Mouse (Mus musculus) retina, embryonic 14.5 days (tissue): ENCODE measurements at regions not wholly inside any gene's neighbourhood (a gene's known extent, or its start where the extent isn't known, plus 50 kb on each side); places are given as distances from the start of the nearest gene placed in this dataset.

Experiments
- DNase-seq: peaks from one replicate; pipeline ENCODE4 v3.0.0-alpha.2; 2015; ENCODE audit warnings: low spot score

GRCm38 (mm10) chr8:53338006-53338405, 173.5 kb upstream of the Aga start:
- DNase-seq, result no peak

GRCm38 (mm10) chr8:53368640-53369039, 142.9 kb upstream of the Aga start:
- DNase-seq, result no peak

- DNase-seq, result no peak
These were observed 138.1 kb upstream of the Aga start for GRCm38 (mm10) chr8:53373401-53373800.

DNA sequence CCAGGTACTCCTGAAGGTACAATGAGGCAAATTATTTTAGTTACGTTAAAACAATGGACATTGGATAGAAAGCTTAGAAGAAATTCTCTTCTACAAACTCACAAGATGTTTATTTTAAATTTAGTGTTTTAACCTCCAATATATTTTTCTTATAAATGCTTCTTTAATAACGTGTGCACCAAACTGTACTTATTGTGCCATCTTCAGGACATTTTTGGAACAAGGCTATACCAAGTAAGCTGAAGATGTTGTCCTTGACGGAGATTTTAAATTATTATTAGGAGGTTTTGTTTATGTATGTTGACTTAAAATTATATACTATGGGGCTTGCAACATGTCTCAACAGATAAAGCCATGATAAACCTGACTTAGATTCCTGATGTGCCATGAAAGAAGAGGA, 99.4 kb upstream of the Aga start:
- DNase-seq, result peak; percentile 8

DNA sequence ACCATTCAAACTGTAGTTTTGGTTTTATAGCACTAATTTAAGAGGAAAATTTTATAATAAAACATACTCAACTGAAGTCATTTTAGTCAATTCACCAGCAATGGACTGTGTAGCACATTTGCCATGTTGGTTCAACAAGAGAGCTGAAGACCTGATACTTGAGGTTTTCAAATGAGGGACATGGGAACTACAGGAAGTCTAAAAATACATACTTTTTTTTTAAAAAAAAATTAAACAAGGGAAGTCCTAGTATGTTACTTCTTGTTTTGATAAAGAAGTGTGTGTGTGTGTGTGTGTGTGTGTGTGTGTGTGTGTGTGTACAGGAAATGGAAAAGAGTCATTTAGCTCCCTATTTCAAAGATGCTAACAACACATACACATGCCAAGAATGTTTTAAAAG, 77.3 kb upstream of the Aga start:
- no peak for DNase-seq

- no peak for DNase-seq
These were observed 75.8 kb upstream of the Aga start for GRCm38 (mm10) chr8:53435721-53436120.

DNA sequence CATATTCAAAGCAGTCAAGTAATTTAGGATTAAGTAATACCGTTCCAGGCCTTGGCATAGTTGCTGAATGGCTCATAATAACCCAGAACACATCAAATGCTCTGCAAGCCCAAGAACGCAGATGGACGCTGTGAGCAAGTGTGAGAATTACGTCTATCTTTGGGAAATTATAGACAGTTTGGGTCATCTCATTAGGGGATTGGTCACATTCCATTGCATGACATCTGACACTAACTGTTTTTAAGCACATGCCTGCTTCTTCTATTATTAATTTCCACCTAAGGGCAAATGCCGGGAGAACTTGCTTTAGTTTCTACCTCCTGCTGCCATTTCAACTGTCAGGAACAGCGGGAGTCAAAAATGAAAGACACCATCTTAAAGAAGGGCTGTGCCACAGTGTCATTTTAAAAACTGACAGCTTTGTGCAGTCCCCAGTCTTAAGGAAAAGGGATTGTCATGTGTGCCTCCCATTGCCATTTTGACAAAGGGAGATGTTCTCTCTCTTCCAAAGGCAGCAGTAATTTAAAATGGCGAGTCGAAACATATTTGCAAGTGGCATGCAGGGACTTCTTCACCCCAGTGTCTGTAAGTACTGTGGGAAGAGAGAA, 64.7 kb upstream of the Aga start:
- DNase-seq, result peak; percentile 11
